Mouse (Mus musculus) left cerebral cortex, adult 9 months (tissue): Measurements from ENCODE around the gene Sp2.

Source experiments
- DNase-seq, 2 experiments: peaks; one replicate each; pipeline ENCODE4 v3.0.0; 2022; ENCODE audit warnings: low spot score in 2 of 2

Gene Sp2

DNA sequence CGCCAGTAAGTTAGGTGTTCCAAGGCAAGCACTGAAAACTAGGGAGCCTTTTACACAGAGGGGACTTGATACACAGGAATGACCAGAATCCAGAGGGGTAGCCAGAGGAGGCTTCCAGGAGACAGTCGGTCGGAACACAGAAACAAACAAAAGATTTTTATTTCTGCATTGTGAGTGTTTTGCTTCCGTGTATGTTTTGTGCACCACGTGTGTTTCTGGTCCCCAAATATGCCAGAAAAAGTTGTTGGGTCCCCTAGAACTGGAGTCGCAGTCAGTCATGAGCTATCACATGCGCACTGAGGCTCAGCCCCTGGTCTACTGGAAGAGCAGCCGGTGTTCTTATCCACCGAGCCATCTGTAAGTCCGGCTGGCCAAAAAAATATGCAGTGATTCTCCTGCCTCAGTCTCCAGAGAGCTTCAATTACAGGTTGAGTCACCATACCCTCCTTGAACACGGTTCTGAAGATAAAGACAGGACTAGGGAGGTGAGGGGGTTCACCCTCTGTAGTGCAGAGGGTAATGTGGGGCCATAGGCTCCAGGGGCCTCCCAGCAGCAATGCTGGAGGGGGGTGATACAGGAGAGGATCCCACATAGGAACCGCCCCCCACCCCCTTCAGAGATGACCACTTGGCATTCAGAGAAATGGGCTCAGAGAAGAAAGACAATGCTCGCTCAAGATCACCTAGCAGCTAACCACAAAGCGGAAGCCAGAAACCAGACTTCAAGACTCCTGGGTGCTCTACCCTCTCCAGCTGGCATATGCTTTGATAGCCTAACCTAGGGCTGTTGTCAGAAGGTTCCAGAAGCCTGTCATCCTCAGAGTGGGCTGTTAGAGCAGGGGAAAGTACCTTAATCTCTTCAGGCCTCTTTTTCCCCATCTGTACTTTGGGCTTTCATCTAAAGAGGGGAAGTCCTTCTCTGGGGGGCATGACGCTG lies 13.3 kb upstream of the Sp2 start:
- no peak for DNase-seq

DNA sequence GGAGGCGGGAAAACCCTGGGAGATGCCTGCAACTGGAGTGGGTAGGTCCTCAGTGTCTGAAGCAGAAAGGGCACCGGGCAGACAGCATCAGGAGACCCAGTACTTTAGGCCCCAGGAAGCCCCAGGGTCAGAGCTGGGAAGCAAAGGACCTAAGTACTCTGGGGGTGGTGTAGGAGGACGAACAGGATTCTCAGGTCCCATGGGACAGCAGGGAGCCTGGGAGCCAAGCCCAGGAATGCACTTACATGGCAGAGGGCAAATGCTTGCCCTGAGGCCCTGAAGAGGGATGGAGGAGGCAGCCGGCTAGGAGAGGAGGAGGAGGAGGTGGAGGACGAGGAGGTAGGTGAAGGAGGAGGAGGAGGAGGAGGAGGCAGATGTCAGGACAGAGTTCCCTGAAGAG lies 12.3 kb upstream of the Sp2 start:
- no peak for DNase-seq

DNA sequence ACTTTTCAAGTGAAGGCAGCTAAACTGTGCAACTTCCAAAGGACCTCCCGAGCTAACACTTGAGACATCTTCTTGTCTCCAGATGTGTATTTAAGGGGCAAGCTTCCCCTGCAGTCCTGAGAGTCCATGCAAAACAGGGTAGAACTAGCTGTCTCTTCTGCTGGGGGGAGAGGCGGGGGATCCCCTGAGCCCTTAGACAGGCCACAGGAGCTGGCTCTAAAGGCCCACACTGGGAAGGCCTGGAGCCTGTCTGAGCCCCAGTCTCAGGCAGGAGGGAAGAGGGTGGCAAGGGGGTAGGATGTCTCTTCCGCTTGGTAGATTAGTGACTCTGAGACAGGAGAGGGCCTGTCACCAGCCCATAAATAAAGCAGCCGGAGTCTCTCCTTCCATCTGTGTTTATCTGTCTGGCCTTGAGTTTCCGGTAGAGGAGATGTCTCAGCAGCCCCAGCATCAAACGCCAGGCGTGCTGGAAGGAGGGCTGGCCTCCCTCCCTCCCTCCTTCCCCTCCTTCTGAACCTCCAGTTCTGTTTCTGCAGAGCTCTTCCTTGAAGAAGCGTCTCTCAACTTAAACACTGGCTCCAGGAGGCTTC lies 10.1 kb upstream of the Sp2 start:
- DNase-seq, result no peak

DNA sequence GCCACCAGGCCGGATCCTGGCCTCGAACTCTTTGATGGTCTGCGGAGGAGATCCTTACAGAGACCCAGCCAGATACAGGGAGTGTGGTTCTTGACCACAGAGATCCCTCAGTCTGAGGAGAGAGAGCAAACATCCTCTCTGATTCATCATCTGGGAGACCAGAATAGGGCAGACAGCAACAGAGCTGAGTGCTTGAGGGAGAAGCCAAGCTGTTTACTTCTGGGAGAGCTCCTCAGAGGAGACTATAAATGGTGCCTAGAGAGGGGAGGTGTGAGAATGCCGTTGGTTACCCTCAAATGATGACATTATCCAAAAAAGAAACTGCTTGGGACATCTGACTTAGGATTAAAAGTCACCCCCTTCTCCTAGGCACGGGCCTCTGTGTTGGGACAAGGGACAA lies 8.7 kb upstream of the Sp2 start:
- no peak for DNase-seq

DNA sequence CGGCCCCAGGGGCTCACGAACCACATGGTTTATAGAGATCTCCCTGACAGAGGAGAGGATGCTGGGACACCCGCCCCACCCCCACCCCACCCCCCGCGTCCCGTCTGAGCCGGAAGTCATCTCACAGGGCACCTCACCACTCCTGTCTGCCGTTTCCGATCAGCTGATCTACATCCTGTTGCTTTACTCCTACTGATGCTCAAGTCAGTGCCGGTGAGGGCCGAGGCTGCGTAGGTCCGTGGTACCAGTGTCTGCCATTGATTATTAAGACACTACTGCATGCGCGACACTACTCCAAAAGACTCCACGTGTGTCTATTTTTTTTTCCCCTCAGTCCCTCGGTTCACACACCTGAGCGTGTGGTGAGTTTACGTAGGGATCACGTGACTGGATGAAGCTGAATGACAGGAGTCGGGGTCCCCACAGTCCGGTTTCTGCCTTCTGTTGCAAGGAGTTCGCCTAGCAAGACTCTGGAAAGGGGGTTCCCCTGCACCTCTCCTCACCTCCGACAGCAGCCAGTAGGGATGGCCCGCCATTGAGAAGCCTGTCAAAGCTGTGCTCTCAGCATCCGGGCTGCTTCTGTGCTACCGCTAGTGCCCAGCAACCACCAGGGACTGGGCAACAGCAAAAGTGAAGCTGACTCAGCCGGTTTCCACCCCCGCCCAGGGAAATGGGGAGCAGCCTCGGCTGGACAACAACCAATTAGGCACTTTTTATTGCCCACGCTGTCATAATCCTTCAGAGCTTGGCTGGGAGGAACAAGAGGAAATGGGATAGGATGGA lies 5.3 kb upstream of the Sp2 start:
- peak in 1 of 2 experiments; percentile 36 for DNase-seq

DNA sequence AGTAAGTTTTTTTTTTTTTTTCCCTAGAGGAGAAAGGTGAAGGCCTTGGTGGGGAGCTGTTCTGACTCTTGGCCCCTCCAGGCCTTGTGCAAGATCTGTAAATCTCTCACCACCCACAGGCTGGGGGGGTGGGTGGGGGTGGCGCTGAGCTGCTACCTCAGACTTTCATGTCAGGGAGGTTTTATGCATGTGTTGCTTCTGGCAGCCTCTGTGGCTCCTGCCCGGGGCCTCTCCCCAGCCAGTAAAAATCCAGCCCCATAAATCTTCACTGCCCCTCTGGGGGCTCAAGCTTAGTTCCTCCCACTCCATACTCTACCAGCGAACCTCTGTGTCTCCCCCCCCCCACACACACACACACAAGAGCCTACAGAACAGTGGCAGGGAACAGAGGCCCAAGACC lies 3.7 kb upstream of the Sp2 start:
- no peak for DNase-seq

DNA sequence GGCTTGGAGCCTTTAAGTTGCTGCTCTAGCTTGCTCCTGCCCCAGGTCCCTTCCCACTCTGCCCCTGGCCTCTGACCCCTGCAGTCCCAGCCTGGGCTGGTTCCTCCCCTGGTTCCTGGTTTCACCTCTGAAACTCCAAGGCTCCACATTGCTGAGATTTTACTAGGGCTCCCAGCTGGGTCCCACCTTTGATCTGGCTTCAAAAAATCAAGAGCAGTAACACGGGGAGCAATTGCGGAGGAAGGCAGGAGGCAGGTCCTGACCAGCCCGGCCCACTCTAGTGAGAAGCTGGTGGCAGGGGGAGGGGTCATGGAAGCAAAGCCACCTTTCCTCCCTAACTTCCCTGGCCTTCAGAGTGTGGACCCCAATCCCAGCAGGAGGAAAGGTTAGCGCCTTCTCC lies 2.1 kb upstream of the Sp2 start:
- no peak for DNase-seq

DNA sequence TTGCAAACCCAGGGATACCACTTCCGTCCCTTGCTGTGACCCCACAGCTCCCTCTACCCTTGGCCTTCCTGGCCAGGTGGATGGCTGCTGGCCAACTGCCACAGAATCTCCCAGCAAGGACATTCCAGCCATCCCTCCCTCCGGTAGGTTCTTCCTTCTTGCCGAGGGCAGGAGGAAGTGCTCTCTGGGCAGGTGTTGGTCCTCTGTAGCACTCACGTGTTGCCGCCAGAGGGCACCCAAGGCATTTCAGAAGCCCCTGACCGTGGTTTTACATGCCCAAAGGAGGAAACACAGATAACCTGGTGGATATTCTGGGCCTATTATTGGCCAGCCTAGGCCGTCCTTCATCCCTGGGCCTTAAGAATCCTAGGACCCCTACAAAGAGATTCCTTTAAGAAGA lies 404 bp downstream of the Sp2 start:
- DNase-seq, result peak in 1 of 2 experiments; percentile 83

DNA sequence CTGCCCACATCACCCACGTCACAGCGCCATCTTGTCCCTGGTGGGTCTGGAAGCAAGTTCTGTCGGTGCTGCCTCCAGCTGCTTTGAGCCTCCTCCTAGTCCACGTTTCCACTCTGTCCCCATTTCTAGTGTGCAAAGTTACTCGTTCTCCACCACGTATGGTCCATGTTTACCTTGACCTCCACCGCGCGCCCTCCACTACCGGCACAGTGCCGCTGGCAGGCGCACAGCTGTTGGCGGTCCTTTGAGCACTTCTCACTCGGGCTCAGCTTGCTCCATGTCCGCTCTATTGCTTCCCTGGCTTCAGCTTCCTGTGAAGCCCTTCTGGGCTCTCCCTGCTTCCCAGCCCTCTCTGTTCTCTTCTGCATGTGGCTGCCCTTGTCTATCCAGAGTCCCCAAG lies 1.3 kb downstream of the Sp2 start:
- DNase-seq, result no peak

DNA sequence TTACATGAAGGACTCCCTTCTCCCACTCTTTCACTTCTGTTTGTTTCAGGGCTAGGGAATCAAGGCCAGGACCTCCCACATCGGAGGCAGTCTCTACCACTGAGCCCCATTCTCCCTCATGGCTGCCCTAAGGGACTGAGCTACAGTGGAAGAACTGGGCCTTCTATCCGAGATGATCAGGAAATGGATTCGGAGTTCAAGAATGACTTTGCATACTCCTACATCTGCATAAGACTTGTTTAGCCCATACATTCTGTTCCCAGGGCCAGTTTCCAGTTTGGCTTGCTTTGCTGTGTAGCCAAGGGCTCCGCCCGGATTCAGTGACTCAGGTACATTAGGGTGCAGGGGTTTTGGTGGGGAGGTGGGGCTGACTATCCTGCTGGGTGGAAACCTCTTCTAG lies 2.7 kb downstream of the Sp2 start:
- DNase-seq, result no peak

DNA sequence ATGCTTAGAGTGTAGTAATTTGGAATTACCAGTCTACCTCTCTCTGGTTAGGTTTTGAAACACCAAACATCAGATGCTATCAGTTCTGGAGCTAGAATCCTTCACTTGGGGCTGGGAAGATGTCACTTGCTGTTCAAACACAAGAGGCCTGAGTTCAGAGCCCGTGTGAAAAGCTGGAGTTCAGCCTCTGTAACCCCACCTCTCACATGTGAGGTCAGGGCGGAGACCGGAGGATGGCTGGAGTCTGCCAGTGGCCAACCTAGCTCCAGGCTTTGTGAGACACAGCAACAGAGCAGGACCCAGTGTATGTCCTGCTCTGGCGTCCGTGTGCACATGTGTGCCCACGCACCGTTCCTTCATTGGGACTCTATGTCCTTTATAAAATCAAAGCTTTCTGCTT lies 3.4 kb downstream of the Sp2 start:
- DNase-seq, result no peak

DNA sequence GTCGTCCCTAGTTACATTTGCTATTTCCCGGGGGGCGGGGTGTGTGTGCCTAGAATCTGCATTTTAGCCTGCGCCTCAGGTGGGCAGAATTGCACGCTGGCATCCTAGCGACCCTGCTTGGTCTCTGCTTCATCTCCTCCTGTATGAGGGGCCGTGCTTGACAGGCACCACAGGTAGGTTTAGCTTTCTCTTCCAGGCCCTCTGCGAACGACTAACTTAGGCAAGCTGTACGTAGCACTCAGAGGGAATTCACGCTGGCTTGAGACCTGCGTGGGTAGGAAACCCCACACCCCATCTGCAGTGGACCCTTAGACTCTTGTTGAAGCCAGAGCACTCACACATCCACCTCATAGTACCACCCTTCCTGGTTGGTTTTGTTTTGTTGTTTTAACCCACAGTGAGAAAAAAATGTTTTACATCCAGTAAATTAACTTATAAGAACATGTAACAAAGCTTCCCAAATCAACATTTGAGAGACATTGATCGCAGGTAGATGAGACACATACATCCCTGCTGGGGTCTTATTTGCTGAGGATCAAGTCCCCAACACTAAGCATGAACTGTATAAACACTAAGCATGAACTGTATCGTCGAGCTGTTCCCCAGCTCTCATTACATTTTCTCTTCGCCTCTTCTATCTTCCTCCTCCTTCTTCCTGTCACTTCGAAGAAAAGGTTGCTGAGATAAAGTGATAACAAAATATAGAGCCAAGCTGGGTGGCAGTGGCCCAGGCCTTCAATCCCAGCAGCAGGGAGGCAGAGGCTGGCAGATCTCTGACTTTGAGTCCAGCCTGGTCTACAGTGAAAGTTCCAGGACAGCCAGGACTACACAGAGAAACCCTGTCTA lies 4.1 kb downstream of the Sp2 start:
- DNase-seq, result peak in 1 of 2 experiments; percentile 34

DNA sequence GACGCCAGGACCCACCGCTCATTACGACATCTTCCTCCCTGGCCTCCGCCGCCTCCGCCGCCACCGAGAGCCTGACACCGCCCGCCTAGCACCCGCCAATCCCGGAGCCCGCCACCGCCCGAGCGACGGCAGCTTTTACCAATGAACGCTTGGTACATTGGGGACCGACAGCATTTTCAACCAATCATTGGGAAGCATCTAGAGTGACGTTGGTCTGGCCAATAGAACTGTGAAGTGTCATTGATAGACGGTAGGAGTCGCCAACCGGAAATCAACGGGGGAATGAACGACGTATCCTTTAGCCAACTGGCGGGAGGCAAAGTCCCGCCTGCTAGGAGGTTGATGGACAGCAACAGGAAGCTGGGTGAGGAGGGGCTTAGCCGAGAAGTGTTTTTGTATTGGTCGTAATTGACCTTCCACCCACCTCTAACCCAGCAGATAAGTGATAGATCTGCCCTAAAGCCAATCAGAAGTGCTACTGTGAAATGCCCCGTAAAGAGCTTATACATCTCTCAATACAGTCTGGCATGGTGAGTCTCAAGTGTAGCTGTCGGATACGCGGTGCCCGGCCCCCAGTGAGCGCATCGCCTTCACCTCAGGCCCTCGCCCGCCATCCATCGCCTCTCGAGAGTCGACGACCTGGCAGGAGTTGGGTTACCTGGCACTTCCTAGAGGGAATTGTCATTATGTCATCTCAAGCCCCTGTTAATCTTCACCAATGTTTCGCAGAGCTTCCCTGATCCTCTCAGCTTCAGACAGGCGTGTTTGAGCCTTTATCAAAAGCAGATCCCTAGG lies 5.0 kb downstream of the Sp2 start:
- DNase-seq, result peak; percentile 100

DNA sequence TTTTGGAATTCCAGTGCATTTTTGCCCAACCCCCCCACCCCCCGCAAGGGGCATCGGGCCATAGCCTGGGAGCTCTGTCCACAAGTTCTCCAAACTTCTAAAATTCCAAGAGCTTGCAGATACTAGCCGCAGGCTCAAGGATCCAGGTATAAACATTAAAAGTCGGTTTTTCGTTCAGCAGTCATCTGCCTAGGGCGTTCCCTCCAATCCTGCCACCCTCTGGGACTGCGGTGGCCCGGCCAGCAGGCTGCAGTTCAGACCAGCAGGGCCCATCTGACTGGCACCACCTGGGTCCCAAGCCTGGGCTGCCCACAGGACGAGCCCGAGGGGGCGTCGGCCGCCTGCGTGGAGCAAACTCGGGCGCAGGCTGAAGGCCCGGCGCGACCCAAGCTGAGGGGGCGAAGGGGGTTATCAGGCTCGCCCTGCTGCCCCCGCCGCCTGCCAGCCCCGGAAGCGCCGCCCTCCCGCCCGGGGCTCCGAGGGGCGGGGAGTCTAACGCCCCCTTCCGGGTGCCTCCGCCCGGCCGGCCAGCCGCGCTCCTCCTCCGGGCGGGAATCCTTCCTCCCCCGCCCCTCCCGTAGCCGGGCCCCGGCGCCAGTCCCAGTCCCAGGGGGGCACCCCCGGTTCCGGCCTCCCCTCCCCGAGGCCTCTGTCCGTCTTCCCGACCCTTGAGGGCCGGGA lies 5.7 kb downstream of the Sp2 start:
- no peak for DNase-seq

DNA sequence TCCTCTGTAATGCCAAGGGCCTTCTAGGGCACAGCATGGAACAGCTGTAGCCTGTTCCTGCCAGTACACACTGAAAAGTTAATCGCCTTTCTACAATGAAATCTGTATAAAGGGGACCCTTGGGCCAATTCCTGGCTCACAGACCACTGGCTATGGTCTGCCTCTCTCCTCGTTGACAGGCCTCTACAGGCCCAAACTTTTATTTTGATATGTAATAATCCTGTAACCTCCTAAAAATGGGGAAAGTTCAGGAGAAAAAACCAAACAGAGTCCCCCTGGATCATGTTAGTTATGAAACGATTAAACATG lies 6.4 kb downstream of the Sp2 start:
- no peak for DNase-seq

DNA sequence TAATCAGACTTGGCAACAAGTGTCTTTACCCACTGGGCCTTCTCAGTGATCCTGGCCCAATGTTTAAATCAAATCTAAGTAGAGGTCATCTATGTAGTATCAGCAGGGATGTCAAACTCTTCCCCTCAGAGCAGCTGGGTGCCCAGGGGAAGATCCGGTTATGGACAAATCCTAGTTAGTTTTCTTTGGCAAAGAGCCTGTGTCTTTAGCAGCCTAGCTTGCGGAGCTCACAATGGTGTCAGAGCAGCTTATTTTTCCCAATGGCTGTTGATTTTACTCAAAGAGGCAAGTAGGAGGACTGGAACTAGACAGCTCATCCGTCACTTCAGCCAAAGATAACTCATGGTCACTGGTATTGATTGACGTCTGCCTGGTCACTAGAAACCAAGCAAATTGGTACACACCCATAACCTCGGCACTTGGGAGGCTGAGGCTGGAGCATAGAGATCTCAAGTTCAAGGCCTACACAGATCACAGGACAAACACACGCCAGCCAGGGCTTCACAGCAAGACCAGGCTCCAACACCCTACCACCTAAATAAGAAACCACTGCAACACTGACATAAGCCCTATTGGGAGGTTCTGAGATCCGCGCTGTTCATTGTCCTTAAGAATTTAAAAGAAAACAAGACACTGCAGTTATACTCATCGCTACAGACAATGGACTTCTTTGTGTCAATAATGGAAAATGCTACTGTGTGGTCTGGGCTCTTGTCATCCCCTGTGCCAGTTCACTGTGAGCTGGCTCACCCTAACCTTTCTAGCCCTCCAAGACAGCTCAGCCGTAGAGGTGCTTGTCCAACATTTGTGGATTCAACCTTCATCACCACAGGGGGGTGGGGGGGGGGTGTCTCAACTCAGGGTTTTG lies 7.0 kb downstream of the Sp2 start:
- no peak for DNase-seq

DNA sequence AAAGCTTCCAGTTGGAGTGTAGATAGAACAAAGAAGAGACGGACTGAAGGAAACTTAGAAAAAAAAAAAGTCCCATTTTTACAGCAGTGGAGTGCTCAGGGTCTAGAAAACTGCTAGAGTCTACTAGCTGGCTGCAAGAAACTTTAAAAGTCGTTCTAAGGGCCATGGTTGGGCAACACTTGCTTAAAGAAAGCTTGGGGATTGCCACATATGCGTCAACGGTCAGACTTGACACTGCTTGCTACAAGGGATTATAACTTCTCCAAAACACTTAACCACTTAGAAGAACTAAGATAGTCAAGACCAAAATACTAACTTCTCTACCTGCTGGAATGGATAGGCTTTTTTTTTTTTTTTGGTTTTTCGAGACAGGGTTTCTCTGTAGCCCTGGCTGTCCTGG lies 7.9 kb downstream of the Sp2 start:
- DNase-seq, result no peak

DNA sequence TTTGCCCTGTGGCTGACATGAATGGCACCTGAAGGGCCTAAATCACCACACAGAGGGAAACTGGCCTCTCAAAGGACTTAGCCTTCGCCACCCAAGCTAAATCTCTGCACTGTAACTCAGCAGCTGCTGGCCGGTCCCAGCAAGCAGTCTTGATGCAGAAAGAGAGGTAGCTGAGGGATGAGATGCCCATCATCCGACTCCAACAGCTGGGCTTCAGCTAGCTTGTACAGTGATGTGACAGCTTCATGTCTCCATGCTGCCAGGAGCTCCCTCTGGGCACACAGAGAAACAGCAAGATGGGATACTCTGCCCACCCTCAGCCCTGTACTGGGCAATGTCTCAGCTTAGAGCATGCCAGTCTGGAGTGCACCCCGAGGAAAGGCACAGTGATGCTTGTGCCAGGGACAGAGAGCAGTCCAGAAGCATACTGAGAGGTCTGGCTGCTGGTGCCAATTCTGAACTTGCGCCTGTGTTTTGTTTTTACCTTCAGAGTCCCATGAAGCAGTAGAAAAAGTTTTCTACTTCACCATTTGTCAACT lies 9.3 kb downstream of the Sp2 start:
- no peak for DNase-seq

DNA sequence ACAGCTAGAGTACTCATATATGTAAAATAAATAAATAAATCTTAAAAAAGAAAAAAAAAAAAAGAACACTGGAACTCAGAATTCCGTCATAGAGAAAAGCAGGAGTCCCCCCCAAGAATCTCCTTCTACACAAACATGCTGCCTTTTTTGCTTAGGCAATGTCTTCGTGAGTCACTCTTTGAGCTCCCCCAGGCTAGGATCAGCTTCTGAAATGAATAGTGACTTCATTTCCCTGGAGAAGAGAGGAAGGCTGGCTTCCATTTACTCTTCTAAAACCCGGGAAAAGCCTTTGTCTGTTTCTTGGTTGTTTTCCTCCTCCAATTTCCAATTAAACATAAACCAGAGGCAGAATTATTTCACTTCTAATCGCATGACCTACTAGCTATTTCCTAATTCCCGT lies 9.9 kb downstream of the Sp2 start:
- no peak for DNase-seq
